Mouse (Mus musculus) forebrain, embryonic 16.5 days (tissue): ENCODE results near the gene Tmem50b. TPM values are rescaled to one million over a fixed set of nuclear protein-coding genes. Genes with fewer than 3 reads are reported as not detected.

Source experiments
- ATAC-seq: fragments of 200-750 bp; cut with Nextera tagmentation; 2 replicates; pipeline ENCODE4 v1.8.0; 2017; ENCODE audit warnings: mild to moderate bottlenecking, moderate library complexity
- H3K27ac ChIP-seq: fragments of 300-500 bp; sonication (generic); 2 replicates; pipeline ENCODE4 v1.5.1; 2014; ENCODE audit warnings: low read length, control low read depth
- H3K27me3 ChIP-seq: fragments of 300-500 bp; sonication (generic); replicated peaks from 2 replicates; pipeline ENCODE4 v1.6.1; 2014; ENCODE audit warnings: low read length; ENCODE audit not compliant: control insufficient read depth, insufficient read depth
- H3K36me3 ChIP-seq: fragments of 300-500 bp; sonication (generic); 2 replicates; pipeline ENCODE4 v1.6.1; 2014; ENCODE audit not compliant: control insufficient read depth, insufficient read depth
- H3K4me1 ChIP-seq: fragments of 300-500 bp; sonication (generic); replicated peaks from 2 replicates; pipeline ENCODE4 v1.6.1; 2014; ENCODE audit warnings: low read length; ENCODE audit not compliant: control insufficient read depth, insufficient read depth
- H3K4me2 ChIP-seq: fragments of 300-500 bp; sonication (generic); 2 replicates; pipeline ENCODE4 v1.6.1; 2014; ENCODE audit warnings: mild to moderate bottlenecking, low read length, control low read depth
- H3K4me3 ChIP-seq: fragments of 300-500 bp; sonication (generic); replicated peaks from 2 replicates; pipeline ENCODE4 v1.5.1; 2014; ENCODE audit warnings: mild to moderate bottlenecking, low read length, control low read depth
- H3K9ac ChIP-seq: fragments of 300-500 bp; sonication (generic); replicated peaks from 2 replicates; pipeline ENCODE4 v1.6.1; 2014; ENCODE audit warnings: low read depth, low read length, control low read depth
- H3K9me3 ChIP-seq: fragments of 300-500 bp; sonication (generic); 2 replicates; pipeline ENCODE4 v1.6.1; 2016; ENCODE audit warnings: low read length; ENCODE audit not compliant: control insufficient read depth
- WGBS: fragments of 180-500 bp; shearing (Covaris S2); extraction: QIAGEN DNeasy Blood & Tissue Kit; methylation state at CpG from one replicate; pipeline ENCODE4 v1.1.7; 2014; 5-methylcytosine and 5-hydroxymethylcytosine counted together
- polyA plus RNA-seq: library from polyadenylated mRNA; unstranded; fragments of >200 nt; fragmentation: Nextera tagmentation; extraction: Ambion mirVana; gene quantifications from 2 replicates; pipeline ENCODE4 v1.2.1, GENCODE M21; 2015

Tmem50b gene
- polyA plus RNA-seq, 1 experiment from 2014 or later: 93.8 TPM

DNA sequence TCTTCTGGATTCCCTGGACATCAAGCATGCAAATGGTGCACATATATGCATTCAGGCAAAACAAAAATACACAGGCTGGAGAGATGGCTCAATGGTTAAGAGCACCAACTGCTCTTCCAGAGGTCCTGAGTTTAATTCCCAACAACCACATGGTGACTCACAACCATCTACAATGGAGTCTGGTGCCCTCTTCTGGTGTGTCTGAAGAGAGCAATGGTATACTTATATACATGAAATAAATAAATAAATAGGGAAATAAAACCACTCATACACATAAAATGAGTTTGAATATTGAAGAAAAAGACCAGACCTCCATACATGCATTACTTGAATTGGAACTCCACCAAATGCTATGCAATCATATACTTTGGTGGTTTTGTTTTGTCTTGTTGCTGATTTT lies 1.6 kb upstream of the Tmem50b start:
- H3K4me3 ChIP-seq: no peak overlapping the region
- no peaks in the 10 kb centered on the region for H3K9me3 ChIP-seq
- H3K36me3 ChIP-seq: no peaks in the 10 kb centered on the region
- H3K4me2 ChIP-seq: no peak overlapping the region
- no peak for ATAC-seq
- no peak overlapping the region for H3K27ac ChIP-seq
- peaks cover 3% of the 10 kb centered on the region; the same call in 1 of the 2 replicates for H3K27me3 ChIP-seq
- no peak overlapping the region for H3K9ac ChIP-seq
- H3K4me1 ChIP-seq: peaks cover 18% of the 10 kb centered on the region

DNA sequence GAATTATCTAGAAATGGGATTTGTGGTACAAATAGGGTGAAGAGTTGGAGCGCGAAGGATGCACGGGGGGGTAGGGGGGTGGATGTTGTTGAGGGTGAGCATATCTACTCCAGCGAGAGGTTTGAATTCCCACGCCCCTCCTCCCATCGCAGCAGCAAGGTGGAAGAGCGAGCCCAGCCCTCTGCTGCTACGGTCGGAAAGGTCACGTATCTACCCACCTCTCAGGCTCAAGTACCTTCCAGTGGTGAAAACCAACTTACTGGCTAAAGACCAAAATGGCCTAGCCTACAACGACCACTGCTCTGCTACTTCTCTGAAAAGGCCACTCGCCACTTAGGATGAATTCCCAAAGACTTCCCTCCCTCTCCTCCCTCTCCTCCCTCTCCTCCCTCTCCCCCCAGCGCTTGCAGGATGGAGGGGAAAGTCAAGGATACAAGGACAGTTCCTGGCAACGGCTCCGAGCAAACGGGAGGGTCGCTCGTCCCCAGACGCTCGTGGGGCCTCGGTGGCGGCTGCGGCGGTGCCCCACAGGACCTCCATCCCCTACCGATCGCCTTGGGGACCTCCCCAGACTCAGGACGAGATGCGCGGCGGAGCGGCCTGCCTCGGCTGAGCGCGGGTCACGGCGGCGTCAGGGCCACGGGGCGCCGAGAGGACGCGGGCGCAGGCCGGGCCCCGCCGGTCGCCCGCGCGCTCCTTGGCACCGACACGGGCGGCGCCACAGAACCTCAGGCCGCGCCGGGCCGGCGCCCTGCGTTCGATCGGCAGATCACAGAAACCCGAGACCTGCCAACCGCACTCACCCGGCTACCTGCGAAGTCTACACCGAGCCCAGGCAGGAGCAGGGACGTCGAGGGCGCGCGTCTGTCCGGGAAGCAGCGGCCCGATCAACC lies 575 bp downstream of the Tmem50b start:
- under 1% methylated on average over 75 of the region's 75 CpGs for WGBS
- peak overlapping the region; percentile 82 for H3K9ac ChIP-seq
- H3K4me1 ChIP-seq: peaks cover 18% of the 10 kb centered on the region
- peak overlapping the region; percentile 56 for H3K27ac ChIP-seq
- H3K27me3 ChIP-seq: peaks cover 3% of the 10 kb centered on the region; the same call in 1 of the 2 replicates
- peak overlapping the region; percentile 96 for H3K4me3 ChIP-seq
- ATAC-seq: no peak; the same call in none of the 2 replicates
- H3K36me3 ChIP-seq: no peaks in the 10 kb centered on the region
- H3K9me3 ChIP-seq: no peaks in the 10 kb centered on the region
- H3K4me2 ChIP-seq: peak overlapping the region; percentile 57

DNA sequence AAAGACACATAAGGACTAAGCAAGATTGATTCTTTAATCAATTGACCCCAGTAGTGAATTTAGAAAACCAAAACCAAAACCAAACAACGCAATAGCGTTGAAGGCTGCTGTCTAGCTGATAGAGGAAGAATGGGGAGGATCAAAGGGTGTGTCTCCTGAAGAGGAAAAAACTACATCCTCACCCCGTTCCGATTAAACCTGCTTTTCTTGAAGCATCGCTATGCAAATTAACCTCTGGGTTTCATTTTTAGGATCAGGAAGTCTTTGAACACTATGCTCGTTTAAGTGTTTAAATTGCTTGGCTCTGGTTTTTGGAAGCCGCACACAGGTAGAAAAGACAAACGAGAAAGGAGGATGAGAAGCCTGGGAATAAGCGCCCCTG lies 1.2 kb downstream of the Tmem50b start:
- Histone ChIP-seq H3K9ac (peak overlapping the region; percentile 82), H3K36me3 (no peaks in the 10 kb centered on the region), H3K27me3 (peaks cover 3% of the 10 kb centered on the region; the same call in 1 of the 2 replicates), H3K27ac (no peak overlapping the region), H3K4me1 (peaks cover 18% of the 10 kb centered on the region), H3K4me2 (peak overlapping the region; percentile 57), H3K9me3 (no peaks in the 10 kb centered on the region), H3K4me3 (peak overlapping the region; percentile 96)
- no peak for ATAC-seq
- WGBS: 18% methylated on average over 9 of the region's 9 CpGs

DNA sequence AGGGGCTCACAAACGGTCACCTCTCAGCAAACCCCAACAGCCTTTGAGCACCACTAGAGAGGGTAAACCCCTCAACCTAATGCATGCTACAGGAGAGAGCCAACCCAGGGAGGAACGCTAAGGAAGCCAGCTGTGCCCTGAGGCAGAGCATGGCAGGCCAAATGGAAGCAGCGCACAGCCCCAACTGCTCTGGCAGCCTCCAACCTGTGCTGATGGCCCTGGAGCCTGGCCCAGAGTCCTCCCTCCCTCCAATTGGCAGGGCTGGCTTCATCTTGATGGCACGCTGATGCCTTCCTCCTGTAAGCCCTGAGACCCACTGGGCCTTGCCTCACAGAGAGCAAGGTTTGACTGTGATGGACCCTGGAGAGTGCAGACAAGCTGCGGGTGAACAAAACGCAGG lies 2.5 kb downstream of the Tmem50b start:
- H3K4me2 ChIP-seq: no peak overlapping the region
- peaks cover 3% of the 10 kb centered on the region; the same call in 1 of the 2 replicates for H3K27me3 ChIP-seq
- WGBS: 62% methylated on average over 6 of the region's 6 CpGs

DNA sequence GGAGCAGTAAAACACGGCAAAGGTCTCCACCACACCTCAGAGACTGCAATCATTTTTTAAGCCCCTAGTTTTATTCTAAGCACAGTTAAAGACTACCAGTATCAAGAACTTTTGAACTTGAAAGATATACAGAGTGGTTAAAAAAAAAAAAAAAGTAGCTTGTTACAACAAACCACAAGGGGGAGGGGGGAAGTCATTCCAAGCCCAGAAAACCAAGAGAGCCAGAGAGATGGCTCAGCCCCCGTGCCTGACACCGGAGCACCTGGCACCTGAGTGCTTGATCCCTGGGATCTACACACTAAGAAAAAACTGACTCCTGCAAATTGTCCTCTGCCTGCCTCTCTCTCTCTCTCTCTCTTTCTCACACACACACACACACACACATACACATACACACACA lies 4.3 kb downstream of the Tmem50b start:
- Histone ChIP-seq H3K9ac (no peak overlapping the region), H3K4me2 (no peak overlapping the region), H3K4me1 (peaks cover 18% of the 10 kb centered on the region), H3K4me3 (no peak overlapping the region), H3K27ac (no peak overlapping the region), H3K36me3 (no peaks in the 10 kb centered on the region), H3K27me3 (no peaks in the 10 kb centered on the region), H3K9me3 (no peaks in the 10 kb centered on the region)
- no peak for ATAC-seq
- WGBS: 83% methylated on average over 3 of the region's 3 CpGs

More for the DNA sequence above, 2.5 kb downstream of the Tmem50b start:
- H3K9me3 ChIP-seq: no peaks in the 10 kb centered on the region
- H3K36me3 ChIP-seq: no peaks in the 10 kb centered on the region
- H3K4me3 ChIP-seq: no peak overlapping the region
- H3K9ac ChIP-seq: no peak overlapping the region; the same call in 1 of the 2 replicates
- ATAC-seq: peak; percentile 6; the same call in 1 of the 2 replicates
- H3K27ac ChIP-seq: no peak overlapping the region
- H3K4me1 ChIP-seq: peaks cover 18% of the 10 kb centered on the region

DNA sequence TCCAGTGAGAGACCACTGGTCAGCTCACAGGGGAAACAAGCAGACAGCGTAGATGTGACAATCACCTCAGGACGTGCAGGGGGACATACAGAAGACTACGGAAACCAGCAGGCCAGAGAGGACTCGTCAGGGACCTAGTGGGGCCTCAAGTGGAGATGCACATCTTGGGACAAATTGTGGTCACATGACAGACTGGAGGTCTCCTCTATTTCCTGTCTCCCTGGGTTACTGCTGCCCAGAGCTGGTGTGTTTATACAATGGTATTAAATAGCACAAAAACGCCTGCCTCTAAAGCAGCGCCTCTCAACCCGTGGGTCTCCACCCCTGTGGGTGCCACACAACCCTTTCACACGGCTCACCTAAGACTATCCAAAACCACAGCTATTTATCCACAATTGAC lies 5.4 kb downstream of the Tmem50b start:
- Histone ChIP-seq H3K9ac (no peak overlapping the region), H3K27ac (no peak overlapping the region), H3K36me3 (no peaks in the 10 kb centered on the region), H3K4me3 (no peak overlapping the region), H3K27me3 (no peaks in the 10 kb centered on the region), H3K9me3 (no peaks in the 10 kb centered on the region), H3K4me2 (no peak overlapping the region), H3K4me1 (peaks cover 18% of the 10 kb centered on the region)
- ATAC-seq: no peak
- WGBS: 80% methylated on average over 8 of the region's 8 CpGs

DNA sequence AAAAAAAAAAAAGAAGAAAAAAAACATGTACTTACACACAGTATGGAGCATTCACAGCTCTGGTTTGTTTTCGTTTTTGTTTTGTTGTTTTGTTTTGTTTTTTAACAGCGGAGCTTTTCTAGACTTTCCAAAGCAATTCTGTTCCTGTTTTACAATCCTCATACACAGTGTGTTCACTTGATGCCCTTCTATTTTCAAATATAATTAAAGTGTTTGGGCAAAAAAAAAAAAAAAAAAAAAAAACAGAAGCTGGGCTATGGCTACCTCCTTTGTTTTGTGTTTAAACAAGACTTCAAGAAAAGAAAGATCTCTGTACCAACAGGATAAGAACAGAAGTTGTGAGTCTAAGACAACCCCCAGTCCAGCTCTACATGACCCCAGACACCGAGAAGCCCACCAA lies 8.9 kb downstream of the Tmem50b start:
- Histone ChIP-seq H3K27ac (no peak overlapping the region), H3K4me3 (no peak overlapping the region), H3K4me1 (0 out of 2 replicates have a peak, but pooled peaks cover 2% of the 10 kb centered on the region), H3K27me3 (no peaks in the 10 kb centered on the region), H3K9ac (no peak overlapping the region), H3K9me3 (no peaks in the 10 kb centered on the region), H3K4me2 (no peak overlapping the region), H3K36me3 (peaks cover 4% of the 10 kb centered on the region; the same call in 1 of the 2 replicates)
- no peak for ATAC-seq
- WGBS: 94% methylated on average over 3 of the region's 3 CpGs

DNA sequence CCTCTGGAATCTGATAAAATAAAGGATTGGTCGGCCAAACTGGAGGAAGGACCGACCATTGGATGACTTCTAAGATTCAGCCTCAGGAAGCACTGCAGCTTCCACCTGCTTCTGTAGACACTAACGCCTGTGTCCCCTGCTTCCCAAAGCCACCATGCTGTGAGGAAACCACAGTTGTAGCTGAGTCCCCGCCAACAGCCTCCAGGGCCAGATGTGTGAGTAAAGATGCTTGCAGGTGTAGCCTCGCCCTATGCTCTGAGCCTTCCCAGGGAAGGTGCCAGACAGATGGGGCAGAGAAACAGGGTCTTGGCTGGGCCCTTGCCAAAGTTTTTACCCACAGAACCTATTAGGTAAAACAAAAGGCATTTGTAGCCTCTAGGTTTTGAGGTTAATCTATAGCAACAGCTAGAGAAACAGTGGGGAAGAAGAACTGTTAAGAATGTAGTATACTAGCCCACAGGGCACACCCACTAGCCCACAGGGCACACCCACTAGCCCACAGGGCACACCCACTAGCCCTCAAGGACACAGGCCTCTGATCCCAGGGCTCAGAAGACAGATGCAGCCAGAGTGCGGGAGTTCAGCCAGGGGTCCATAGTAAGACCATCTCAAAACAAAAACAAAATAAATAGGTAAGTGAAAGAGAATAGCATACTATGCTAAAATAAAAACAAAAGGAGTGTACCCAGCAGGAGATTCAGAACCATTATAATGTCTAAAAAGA lies 9.7 kb downstream of the Tmem50b start:
- Histone ChIP-seq H3K27me3 (no peaks in the 10 kb centered on the region), H3K9me3 (no peaks in the 10 kb centered on the region), H3K27ac (no peak overlapping the region), H3K4me2 (no peak overlapping the region), H3K36me3 (peaks cover 4% of the 10 kb centered on the region; the same call in 1 of the 2 replicates), H3K9ac (no peak overlapping the region), H3K4me1 (0 out of 2 replicates have a peak, but pooled peaks cover 2% of the 10 kb centered on the region), H3K4me3 (no peak overlapping the region)
- ATAC-seq: no peak
- WGBS: 57% methylated on average over 6 of the region's 6 CpGs

DNA sequence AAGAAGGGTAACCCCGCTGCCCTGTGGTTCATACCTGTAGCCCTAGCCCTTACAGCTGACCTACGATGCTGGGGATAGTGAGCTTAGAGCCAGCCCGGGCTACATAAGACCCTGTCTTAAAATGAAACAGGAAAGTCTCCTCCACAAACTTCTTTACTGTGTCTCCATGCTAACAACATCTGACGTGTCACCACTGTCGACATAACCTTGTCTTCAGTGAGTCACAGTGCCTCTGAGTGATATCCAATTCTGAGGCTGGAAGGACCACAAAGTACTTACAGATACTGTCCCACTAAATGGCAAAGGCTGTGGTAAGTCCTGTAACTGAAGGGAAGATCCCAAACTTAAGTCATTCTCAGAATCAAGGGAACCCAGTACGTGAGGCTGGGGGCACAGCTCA lies 11.4 kb downstream of the Tmem50b start:
- Histone ChIP-seq H3K4me2 (no peak overlapping the region), H3K27ac (no peak overlapping the region), H3K4me3 (no peak overlapping the region), H3K4me1 (0 out of 2 replicates have a peak, but pooled peaks cover 3% of the 10 kb centered on the region), H3K27me3 (no peaks in the 10 kb centered on the region), H3K36me3 (peaks cover 4% of the 10 kb centered on the region; the same call in 1 of the 2 replicates), H3K9me3 (no peaks in the 10 kb centered on the region), H3K9ac (no peak overlapping the region)
- no peak for ATAC-seq
- WGBS: 95% methylated on average over 6 of the region's 6 CpGs
